Mouse (Mus musculus) thymus, postnatal 25 days (tissue): ENCODE measurements around the gene Cd5l.
"Not testable (repeated sequence)": the region's sequence is repeated elsewhere in the genome, so short reads cannot be mapped to it uniquely, and the experiment has no call there.

Source experiments
- DNase-seq: peaks from one replicate; pipeline ENCODE4 v3.0.0; 2022

Gene Cd5l

DNA sequence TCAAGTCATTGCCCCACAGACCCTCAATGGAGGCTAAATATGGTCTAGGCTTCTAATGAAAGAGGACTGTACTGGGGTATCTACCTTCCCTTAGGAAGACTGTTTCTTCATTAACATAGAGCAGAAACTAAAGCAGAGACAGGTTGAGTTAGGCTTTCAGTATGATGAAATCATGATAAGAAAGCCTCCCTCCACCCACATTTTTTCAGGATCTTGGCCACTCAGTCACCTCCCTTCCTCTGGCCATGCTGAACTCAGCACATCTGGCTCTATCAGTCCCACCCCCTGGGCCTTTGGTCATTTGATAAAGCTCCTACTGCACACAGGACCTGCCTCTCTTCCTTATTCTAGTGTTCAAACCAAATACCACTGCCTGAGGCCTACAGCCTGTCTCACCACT is at the start of gene Cd5l:
Gene Cd5l, plus strand, starts transcription at position 301 of the 400 bp plus-strand sequence.
- DNase-seq: no peak

DNA sequence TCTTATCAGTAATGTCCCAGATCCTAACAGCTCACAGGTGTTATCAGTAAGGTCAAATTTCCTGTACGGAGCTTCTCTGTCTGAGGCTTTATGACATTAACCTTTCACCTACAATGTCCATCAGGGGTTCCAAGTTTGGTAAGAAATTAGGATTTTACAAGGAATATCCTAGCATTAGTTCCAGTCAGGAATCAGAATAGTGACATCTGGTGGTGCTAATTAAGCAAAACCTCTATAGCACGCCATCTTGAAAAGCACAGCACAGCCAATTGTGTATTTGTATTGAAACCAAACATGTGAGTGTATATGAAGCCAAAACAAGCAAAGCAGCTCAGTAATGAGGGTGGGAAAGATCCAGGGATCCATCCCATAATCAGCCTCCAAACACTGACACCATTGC is 47.8 kb upstream of the Cd5l start:
- no peak for DNase-seq

GRCm38 (mm10) chr3:87322557-87322956 is 35.1 kb upstream of the Cd5l start:
- no peak for DNase-seq

- DNase-seq: no peak
These were observed 33.9 kb upstream of the Cd5l start for GRCm38 (mm10) chr3:87323778-87324177.

DNA sequence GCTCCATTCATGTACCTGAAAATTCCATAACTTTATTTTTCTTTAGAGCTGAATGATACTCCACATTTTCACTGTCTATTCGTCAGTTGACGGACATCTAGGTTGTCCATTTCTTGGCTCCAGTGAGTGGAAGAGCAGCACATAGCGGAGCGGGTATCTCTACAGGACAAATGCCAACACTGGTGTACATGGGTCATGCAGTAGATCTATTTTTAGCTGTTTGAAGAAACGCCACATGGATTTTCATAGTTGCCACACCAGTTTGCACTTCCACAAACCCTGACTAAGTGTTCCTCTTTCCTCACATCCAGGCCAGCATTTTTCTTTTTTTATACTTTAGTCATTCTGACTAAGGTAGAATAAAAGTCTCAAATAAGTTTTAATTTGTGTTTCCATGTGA is 19.8 kb upstream of the Cd5l start:
- no peak for DNase-seq

GRCm38 (mm10) chr3:87350992-87351391 is 6.7 kb upstream of the Cd5l start:
- not testable (repeated sequence) for DNase-seq

- no peak for DNase-seq
These were observed 1.5 kb downstream of the Cd5l start for GRCm38 (mm10) chr3:87359215-87359614.

DNA sequence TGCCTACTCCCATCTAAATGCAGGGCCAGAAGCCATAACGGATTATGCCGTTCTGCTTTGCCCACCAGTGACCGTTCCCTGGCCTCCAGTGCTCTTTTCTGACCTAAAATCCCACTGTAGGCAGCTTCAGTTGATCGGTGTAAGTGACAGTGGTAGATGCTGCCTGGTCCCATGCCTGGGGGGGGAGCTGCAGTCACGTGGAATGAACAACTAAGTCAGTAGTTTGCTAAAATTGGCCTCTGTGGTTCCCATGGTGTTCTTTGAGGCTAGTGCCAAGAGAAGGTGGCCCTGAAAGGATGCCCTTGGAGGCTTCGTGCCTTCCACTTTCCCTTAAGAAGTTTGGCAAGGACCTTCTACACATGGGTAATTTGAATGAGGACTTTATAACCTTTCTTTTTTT is 2.8 kb downstream of the Cd5l start:
- no peak for DNase-seq

DNA sequence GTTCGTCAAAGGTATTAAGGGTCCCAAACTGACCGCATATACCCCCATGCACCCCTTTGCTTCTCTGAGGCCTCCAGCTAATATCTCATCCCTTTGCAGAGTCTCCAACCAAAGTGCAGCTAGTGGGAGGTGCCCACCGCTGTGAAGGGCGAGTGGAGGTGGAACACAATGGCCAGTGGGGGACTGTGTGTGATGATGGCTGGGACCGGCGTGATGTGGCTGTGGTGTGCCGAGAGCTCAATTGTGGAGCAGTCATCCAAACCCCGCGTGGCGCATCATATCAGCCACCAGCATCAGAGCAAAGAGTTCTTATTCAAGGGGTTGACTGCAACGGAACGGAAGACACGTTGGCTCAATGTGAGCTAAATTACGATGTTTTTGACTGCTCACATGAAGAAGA is 8.0 kb downstream of the Cd5l start:
- no peak for DNase-seq

- no peak for DNase-seq
These were observed 9.8 kb downstream of the Cd5l start for GRCm38 (mm10) chr3:87367511-87367910.

DNA sequence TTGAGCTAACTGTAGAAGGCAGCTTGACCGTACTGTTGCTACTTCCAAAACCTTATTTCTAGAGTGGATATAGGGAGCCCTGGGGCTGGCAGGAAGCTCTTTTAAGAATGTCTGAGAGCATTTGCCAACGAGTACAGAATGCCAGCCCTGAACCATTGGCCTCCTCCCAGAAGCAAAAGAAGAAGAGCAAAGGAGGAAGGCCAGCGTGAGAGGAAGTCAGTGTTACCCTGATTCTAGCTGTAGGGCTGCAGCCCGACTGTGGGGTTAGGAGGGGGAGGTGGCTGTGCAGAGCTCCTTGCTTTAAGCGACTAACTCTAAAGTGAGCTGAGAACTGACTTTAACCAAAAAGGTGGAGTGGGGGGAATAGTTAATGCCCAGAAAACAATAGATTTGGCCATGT is 11.5 kb downstream of the Cd5l start:
- no peak for DNase-seq

GRCm38 (mm10) chr3:87376195-87377165 is 18.8 kb downstream of the Cd5l start, which contains the start of gene Fcrl1:
TSS of gene Fcrl1 (plus strand) at chr3:87376387.
- no peak for DNase-seq

DNA sequence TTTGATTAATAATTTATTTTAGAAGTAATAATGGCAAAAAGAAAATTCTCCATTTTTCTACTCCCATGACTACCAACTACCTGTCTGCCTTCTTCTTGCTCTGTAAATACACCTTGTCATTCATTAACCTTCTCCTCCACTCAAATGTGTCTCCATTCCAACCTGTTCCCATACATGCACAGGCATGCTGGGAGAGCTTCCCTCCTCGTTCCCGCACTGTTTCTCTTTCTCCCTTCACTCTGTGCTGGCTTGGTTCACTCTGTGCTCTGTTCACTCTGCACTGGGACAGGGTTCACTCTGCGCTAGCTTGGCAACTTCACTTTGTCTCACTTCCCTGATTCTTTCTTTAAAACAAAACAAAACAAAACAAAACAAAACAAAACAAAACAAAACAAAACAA is 19.5 kb downstream of the Cd5l start:
- no peak for DNase-seq

DNA sequence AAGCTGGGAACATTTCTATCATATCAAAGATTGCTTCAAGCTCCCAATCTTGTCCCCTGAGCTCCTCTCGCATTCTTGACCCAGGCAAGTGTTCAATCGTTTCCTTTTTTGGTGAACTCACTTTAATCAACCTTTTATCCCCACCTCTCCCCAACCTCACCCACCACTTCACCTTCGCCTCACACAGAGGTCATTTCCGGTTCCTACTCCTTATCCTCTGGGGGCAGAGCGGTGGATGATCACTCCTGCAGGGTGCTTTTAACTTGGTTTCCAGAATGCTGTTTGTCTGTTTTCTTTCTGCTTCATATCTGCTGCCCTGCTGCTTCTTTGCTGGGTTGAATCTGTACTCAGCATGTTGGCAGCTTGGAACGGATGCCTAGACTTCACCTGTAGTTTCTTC is 20.0 kb downstream of the Cd5l start:
- no peak for DNase-seq

GRCm38 (mm10) chr3:87379641-87380315 is 22.1 kb downstream of the Cd5l start:
- not testable (repeated sequence) for DNase-seq

- DNase-seq: no peak
These were observed 24.4 kb downstream of the Cd5l start for GRCm38 (mm10) chr3:87381806-87382712.

GRCm38 (mm10) chr3:87383308-87383707 is 25.6 kb downstream of the Cd5l start:
- DNase-seq: no peak

- DNase-seq: no peak
These were observed 27.4 kb downstream of the Cd5l start for GRCm38 (mm10) chr3:87385105-87385504.

DNA sequence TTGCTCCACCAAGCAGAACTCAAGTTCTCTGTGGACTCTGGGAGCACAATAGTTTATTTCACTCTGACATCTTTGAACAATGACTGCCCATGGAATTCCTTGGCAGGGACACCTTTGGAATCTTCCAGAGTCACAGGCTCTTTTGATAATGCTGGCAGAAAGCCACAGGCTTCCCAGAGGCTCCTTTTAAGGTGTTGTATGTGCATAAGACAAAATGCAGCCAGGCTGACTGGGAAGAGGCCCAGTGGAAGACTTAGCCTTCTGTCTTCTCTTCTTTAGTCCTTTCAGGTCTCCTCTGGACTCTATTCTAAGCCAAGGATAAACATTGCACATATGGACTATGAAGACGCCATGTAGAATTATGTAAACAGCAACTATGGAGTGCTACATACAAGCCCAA is 33.3 kb downstream of the Cd5l start:
- DNase-seq: no peak

DNA sequence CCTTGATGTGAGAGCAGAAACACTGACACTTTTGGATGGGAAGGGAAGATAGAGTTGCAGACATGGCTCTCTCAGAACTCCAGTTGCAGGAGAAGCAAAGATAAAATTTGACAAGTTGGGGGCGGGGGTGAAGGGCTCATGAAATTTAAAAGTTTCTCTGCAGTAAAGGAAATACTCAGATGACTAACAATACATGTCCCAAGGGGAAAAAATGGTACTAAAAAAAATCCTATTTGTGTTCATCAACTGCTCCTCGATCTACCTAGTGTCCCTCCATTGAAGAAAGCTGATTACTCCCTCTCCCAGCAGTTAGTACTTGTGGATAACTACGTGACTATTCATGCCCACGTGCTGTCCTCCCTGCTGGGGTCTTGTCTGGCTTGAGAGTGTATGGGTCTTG is 41.1 kb downstream of the Cd5l start:
- DNase-seq: no peak

DNA sequence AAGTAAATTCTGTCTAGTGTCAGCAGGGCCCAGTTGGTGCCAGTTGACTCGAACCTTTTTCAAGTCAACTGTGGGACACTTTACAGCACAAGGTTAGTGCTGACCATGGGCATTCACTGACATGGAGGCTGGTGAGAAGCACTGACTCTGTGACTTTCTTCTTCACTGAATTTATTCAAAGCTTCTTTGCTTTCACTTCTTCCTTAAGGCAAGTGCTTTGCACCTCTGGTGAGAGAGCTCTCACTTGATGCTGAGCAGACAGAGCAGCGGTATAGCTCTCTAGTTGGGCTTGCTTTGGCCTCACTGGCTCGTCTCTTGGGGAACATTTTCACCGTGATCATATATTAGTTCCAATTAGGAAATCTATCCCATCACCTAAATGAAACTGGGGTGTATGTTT is 42.2 kb downstream of the Cd5l start:
- no peak for DNase-seq

DNA sequence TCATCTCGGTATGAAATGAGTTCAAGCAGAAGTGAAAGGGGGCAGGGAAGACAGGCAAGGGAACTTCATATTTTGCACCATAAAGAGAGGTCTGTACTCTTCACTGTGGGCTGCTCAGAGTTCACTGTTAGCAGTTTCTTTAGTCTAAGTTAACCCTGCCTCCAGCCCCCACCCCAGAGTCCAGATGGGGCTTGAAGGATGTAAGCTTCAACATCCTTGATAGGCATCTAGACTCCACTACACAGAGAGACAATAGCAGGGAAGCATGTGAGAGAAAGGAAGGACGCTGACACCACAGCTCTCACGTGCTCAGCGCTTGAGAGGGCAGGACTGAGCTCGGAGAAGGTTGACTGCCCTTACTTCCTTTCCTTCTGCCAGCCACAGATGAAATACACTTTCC is 43.6 kb downstream of the Cd5l start:
- DNase-seq: peak; percentile 50

DNA sequence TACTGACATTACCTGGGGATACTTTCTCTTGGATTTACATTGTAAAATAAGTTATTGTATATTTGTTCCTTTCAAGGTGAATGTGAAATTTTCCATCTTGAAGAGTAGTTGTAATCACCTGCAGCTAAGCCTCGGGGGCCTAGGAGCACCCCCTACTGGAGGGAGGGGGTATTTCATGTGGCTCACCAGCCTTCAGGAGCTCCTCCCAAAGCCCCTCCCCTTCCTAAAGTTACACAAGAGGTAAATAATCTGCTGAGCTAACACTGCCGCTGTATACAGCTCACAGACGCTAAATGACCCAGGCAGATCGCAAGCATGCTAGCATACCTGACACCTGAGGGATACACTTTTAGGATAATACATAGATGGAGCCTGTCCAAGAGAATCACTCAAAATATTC is 50.5 kb downstream of the Cd5l start:
- DNase-seq: peak; percentile 60
